Mouse (Mus musculus): Measurements from ENCODE around the gene Sptlc2. TPM values are rescaled to one million over a fixed set of nuclear protein-coding genes. Genes with fewer than 3 reads are reported as not detected.

Gene Sptlc2
- 164 TPM for polyA plus RNA-seq (2014; fragmentation: Illumina TruSeq; extraction: RNeasy Lipid Tissue Mini Kit (QIAGEN cat#74804))

GRCm38 (mm10) chr12:87388122-87388774 lies at the start of gene Sptlc2:
TSS of gene Sptlc2 (minus strand) at chr12:87388355.

DNA sequence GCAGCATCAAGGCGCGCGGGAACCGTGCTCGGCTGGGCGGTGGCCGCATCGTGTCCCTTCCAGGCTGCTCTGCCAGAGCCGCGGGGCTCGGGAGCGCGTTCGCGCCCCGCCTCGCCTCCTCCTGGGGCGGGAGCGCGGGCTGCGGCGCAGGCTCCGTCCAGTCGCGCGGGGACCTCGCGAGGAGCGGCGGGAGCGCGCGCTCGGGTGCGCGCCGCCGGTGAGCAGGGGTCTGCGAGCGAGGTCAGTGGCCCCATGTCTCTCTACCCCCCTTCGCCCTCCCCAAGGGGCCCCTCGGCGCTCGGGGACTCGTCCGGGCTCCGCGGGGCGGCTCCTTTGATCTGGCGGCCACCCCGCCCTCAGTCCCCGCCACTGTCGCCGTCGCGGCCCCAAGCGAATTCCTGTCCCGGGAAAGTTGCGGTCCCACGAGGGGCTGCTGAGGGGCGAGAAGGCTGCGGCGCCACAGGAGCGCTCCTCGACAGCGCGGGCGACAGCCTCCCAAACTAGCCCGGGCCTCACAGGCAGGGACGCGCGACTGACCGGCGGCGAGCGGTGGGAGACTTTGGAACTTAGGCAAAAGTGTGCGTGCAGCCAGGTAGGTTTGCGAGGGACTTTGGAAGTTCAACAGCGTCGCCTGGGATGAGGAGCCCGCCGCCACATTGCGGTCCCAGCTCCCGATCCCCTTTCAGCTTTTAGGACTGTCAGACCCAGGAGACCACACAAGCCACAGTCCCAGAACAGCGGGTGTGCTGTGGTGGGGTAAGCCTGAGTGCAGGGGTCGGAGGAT lies 88.3 kb downstream of the Sptlc2 start, which contains the start of gene Ism2:
Ism2 (minus strand) TSS at position 49 of the 784 bp plus-strand sequence.

GRCm38 (mm10) chr12:87266108-87266826 lies 121.9 kb downstream of the Sptlc2 start, which contains the start of the genes Vipas39 and Ahsa1:
TSS of gene Vipas39 (minus strand) at chr12:87266256.
TSS of gene Ahsa1 (plus strand) at chr12:87266479.

Other genes starting within 250 kb of the Sptlc2 start
- 43.6 TPM for gene Gstz1, start 241.2 kb downstream of the Sptlc2 start, polyA plus RNA-seq (2014; fragmentation: Illumina TruSeq; extraction: RNeasy Lipid Tissue Mini Kit (QIAGEN cat#74804))
- gene Pomt2, start 240.4 kb downstream of the Sptlc2 start, polyA plus RNA-seq (2014; fragmentation: Illumina TruSeq; extraction: RNeasy Lipid Tissue Mini Kit (QIAGEN cat#74804)) = 14.3 TPM
- 1.3 TPM for gene Samd15, start 188.6 kb downstream of the Sptlc2 start, polyA plus RNA-seq (2014; fragmentation: Illumina TruSeq; extraction: RNeasy Lipid Tissue Mini Kit (QIAGEN cat#74804))
- 27.0 TPM for gene Tmed8, start 187.9 kb downstream of the Sptlc2 start, polyA plus RNA-seq (2014; fragmentation: Illumina TruSeq; extraction: RNeasy Lipid Tissue Mini Kit (QIAGEN cat#74804))
- gene Noxred1, start 149.6 kb downstream of the Sptlc2 start, polyA plus RNA-seq (2014; fragmentation: Illumina TruSeq; extraction: RNeasy Lipid Tissue Mini Kit (QIAGEN cat#74804)) = 0.57 TPM
- 19.7 TPM for gene Vipas39, start 122.1 kb downstream of the Sptlc2 start, polyA plus RNA-seq (2014; fragmentation: Illumina TruSeq; extraction: RNeasy Lipid Tissue Mini Kit (QIAGEN cat#74804))
- 185 TPM for gene Ahsa1, start 121.9 kb downstream of the Sptlc2 start, polyA plus RNA-seq (2014; fragmentation: Illumina TruSeq; extraction: RNeasy Lipid Tissue Mini Kit (QIAGEN cat#74804))
- gene Ism2, start 88.7 kb downstream of the Sptlc2 start, polyA plus RNA-seq (2014; fragmentation: Illumina TruSeq; extraction: RNeasy Lipid Tissue Mini Kit (QIAGEN cat#74804)) = not detected
- gene Slirp, start 55.5 kb upstream of the Sptlc2 start, polyA plus RNA-seq (2014; fragmentation: Illumina TruSeq; extraction: RNeasy Lipid Tissue Mini Kit (QIAGEN cat#74804)) = 120 TPM
- gene Alkbh1, start 55.7 kb upstream of the Sptlc2 start, polyA plus RNA-seq (2014; fragmentation: Illumina TruSeq; extraction: RNeasy Lipid Tissue Mini Kit (QIAGEN cat#74804)) = 22.0 TPM
- 128 TPM for gene Snw1, start 83.9 kb upstream of the Sptlc2 start, polyA plus RNA-seq (2014; fragmentation: Illumina TruSeq; extraction: RNeasy Lipid Tissue Mini Kit (QIAGEN cat#74804))
- gene Gm5788, start 106.4 kb upstream of the Sptlc2 start, polyA plus RNA-seq (2014; fragmentation: Illumina TruSeq; extraction: RNeasy Lipid Tissue Mini Kit (QIAGEN cat#74804)) = not detected
- gene Gm8300, start 126.0 kb upstream of the Sptlc2 start, polyA plus RNA-seq (2014; fragmentation: Illumina TruSeq; extraction: RNeasy Lipid Tissue Mini Kit (QIAGEN cat#74804)) = not detected
- 51.4 TPM for gene Oog1, start 214.3 kb upstream of the Sptlc2 start, polyA plus RNA-seq (2014; fragmentation: Illumina TruSeq; extraction: RNeasy Lipid Tissue Mini Kit (QIAGEN cat#74804))
- not detected for gene Gm4027, start 230.5 kb upstream of the Sptlc2 start, polyA plus RNA-seq (2014; fragmentation: Illumina TruSeq; extraction: RNeasy Lipid Tissue Mini Kit (QIAGEN cat#74804))